Mouse (Mus musculus) frontal cortex, postnatal 25 days (tissue): ENCODE data around the gene Gm28048.

ENCODE experiments used
- DNase-seq, 2 experiments: peaks; one replicate each; pipeline ENCODE4 v3.0.0; 2022; ENCODE audit warnings: low spot score in 2 of 2

Gm28048 gene

GRCm38 (mm10) chr11:22809465-22810096, 172.3 kb downstream of the Gm28048 start:
- no peak for DNase-seq

- no peak for DNase-seq
Measured at GRCm38 (mm10) chr11:22808040-22808439, 173.8 kb downstream of the Gm28048 start.

GRCm38 (mm10) chr11:22805171-22805570, 176.7 kb downstream of the Gm28048 start:
- DNase-seq: no peak

GRCm38 (mm10) chr11:22799987-22800424, 181.9 kb downstream of the Gm28048 start:
- DNase-seq: no peak

GRCm38 (mm10) chr11:22798916-22799315, 183.0 kb downstream of the Gm28048 start:
- DNase-seq: no peak

GRCm38 (mm10) chr11:22794734-22795133, 187.2 kb downstream of the Gm28048 start:
- DNase-seq: no peak

GRCm38 (mm10) chr11:22793881-22794203, 188.0 kb downstream of the Gm28048 start:
- DNase-seq: no peak

GRCm38 (mm10) chr11:22793176-22793880, 188.6 kb downstream of the Gm28048 start:
- DNase-seq: no peak

GRCm38 (mm10) chr11:22792149-22792548, 189.7 kb downstream of the Gm28048 start:
- no peak for DNase-seq

- DNase-seq: no peak
Measured at GRCm38 (mm10) chr11:22791726-22792125, 190.2 kb downstream of the Gm28048 start.

GRCm38 (mm10) chr11:22787833-22788232, 194.1 kb downstream of the Gm28048 start:
- no peak for DNase-seq
